Mouse (Mus musculus) liver, embryonic 14.5 days (tissue): Measurements from ENCODE around the gene Lmln. TPM values are rescaled to one million over a fixed set of nuclear protein-coding genes. Genes with fewer than 3 reads are reported as not detected.

ENCODE experiments used
- ATAC-seq: fragments of 200-750 bp; cut with Nextera tagmentation; 2 replicates; pipeline ENCODE4 v1.8.0; 2017; ENCODE audit warnings: moderate number of reproducible peaks, mild to moderate bottlenecking, moderate library complexity; ENCODE audit not compliant: insufficient read depth
- DNase-seq, 3 experiments: peaks; one replicate each; pipeline ENCODE4 v3.0.0-alpha.2; 2012 to 2013; ENCODE audit warnings: low read depth in 3 of 3, low spot score in 3 of 3
- H3K27ac ChIP-seq: fragments of 300-500 bp; sonication (generic); 2 replicates; pipeline ENCODE4 v1.5.1; 2014; ENCODE audit warnings: moderate library complexity, mild to moderate bottlenecking, control low read depth, inconsistent platforms
- H3K27me3 ChIP-seq: fragments of 300-500 bp; sonication (generic); 2 replicates; pipeline ENCODE4 v1.6.1; 2014; ENCODE audit warnings: mild to moderate bottlenecking, low read length, moderate library complexity; ENCODE audit not compliant: control insufficient read depth, insufficient read depth
- H3K36me3 ChIP-seq: fragments of 300-500 bp; sonication (generic); replicated peaks from 2 replicates; pipeline ENCODE4 v1.6.1; 2014; ENCODE audit warnings: low read depth; ENCODE audit not compliant: control insufficient read depth, insufficient read depth
- H3K4me1 ChIP-seq, 2 experiments: fragments of 200-500 bp in 1 of 2; fragments of 300-500 bp in 1 of 2; sonication (generic) in 1 of 2; replicated peaks; 2 replicates each; pipeline ENCODE4 v1.6.1; 2012 to 2014; ENCODE audit warnings: antibody characterized with exemption in 1 of 2, inconsistent platforms in 1 of 2, low read length in 1 of 2; ENCODE audit not compliant: control insufficient read depth in 2 of 2, insufficient read depth in 2 of 2
- H3K4me2 ChIP-seq: fragments of 300-500 bp; sonication (generic); 2 replicates; pipeline ENCODE4 v1.6.1; 2014; ENCODE audit warnings: low read depth, mild to moderate bottlenecking, control low read depth, moderate library complexity
- H3K4me3 ChIP-seq, 2 experiments: fragments of 200-500 bp in 1 of 2; fragments of 300-500 bp in 1 of 2; sonication (generic) in 1 of 2; 2 replicates each; pipeline ENCODE4 v1.5.1; 2012 to 2014; ENCODE audit warnings: low read depth in 2 of 2, low read length in 2 of 2, mild to moderate bottlenecking in 2 of 2, control low read depth in 1 of 2, inconsistent platforms in 1 of 2, moderate library complexity in 1 of 2; ENCODE audit not compliant: insufficient read depth in 1 of 2
- H3K9ac ChIP-seq: fragments of 300-500 bp; sonication (generic); replicated peaks from 2 replicates; pipeline ENCODE4 v1.6.1; 2014; ENCODE audit warnings: mild to moderate bottlenecking, control low read depth, moderate library complexity
- H3K9me3 ChIP-seq: fragments of 300-500 bp; sonication (generic); 2 replicates; pipeline ENCODE4 v1.6.1; 2016; ENCODE audit warnings: low read length, mixed read lengths; ENCODE audit not compliant: control insufficient read depth
- CTCF ChIP-seq: IDR thresholded peaks from 2 replicates; pipeline ENCODE4 v1.5.1; 2016; ENCODE audit warnings: antibody characterized with exemption, low read depth, control low read depth
- EP300 ChIP-seq: IDR thresholded peaks from 2 replicates; pipeline ENCODE4 v1.6.1; 2016; ENCODE audit warnings: antibody characterized with exemption, low read depth
- WGBS: fragments of 180-500 bp; shearing (Covaris S2); extraction: QIAGEN DNeasy Blood & Tissue Kit; methylation state at CpG from one replicate; pipeline ENCODE4 v1.1.7; 2014; ENCODE audit not compliant: insufficient replicate concordance; 5-methylcytosine and 5-hydroxymethylcytosine counted together
- polyA plus RNA-seq, 2 experiments: library from polyadenylated mRNA; depleted of rRNA in 1 of 2; stranded (reverse) in 1 of 2; unstranded in 1 of 2; fragments of >200 nt; fragmentation: Nextera tagmentation in 1 of 2; extraction: Ambion mirVana in 1 of 2; gene quantifications; 2 replicates each; pipeline versions ENCODE4 v1.2.1 to v1.2.3; 2012 to 2014

Gene Lmln
- polyA plus RNA-seq, 2 experiments: 0.32 to 0.75 TPM

GRCm38 (mm10) chr16:33082951-33083350 lies 20.6 kb downstream of the Lmln start:
- 70% methylated on average over 6 of the region's 6 CpGs for WGBS
- H3K27ac ChIP-seq: no peak overlapping the region

GRCm38 (mm10) chr16:33083996-33084395 lies 21.7 kb downstream of the Lmln start:
- Histone ChIP-seq H3K9ac (no peak overlapping the region), H3K27me3 (no peaks in the 10 kb centered on the region), H3K27ac (no peak overlapping the region), H3K4me1 (no peaks in the 10 kb centered on the region), H3K4me2 (no peak overlapping the region), H3K4me3 (no peak overlapping the region), H3K9me3 (no peaks in the 10 kb centered on the region), H3K36me3 (no peaks in the 10 kb centered on the region)
- no peak for ATAC-seq
- WGBS: 72% methylated on average over 2 of the region's 2 CpGs
- TF ChIP-seq EP300 (no peak), CTCF (no peak)
- no peak for DNase-seq

More at GRCm38 (mm10) chr16:33082951-33083350, 20.6 kb downstream of the Lmln start:
- ATAC-seq (no peak), DNase-seq (no peak)
- H3K4me1 ChIP-seq: no peaks in the 10 kb centered on the region
- H3K36me3 ChIP-seq: no peaks in the 10 kb centered on the region
- no peak overlapping the region for H3K4me3 ChIP-seq
- H3K9ac ChIP-seq: no peak overlapping the region
- H3K9me3 ChIP-seq: no peaks in the 10 kb centered on the region
- no peak for TF ChIP-seq EP300
- no peak for TF ChIP-seq CTCF
- no peak overlapping the region for H3K4me2 ChIP-seq
- no peaks in the 10 kb centered on the region for H3K27me3 ChIP-seq

GRCm38 (mm10) chr16:33085666-33086065 lies 23.3 kb downstream of the Lmln start:
- H3K4me2 ChIP-seq: no peak overlapping the region
- TF ChIP-seq CTCF (no peak), EP300 (no peak)
- H3K9me3 ChIP-seq: no peaks in the 10 kb centered on the region
- no peak for ATAC-seq
- no peaks in the 10 kb centered on the region for H3K27me3 ChIP-seq
- 62% methylated on average over 8 of the region's 8 CpGs for WGBS
- no peaks in the 10 kb centered on the region for H3K36me3 ChIP-seq
- DNase-seq: no peak
- no peak overlapping the region for H3K4me3 ChIP-seq
- H3K9ac ChIP-seq: no peak overlapping the region
- H3K4me1 ChIP-seq: no peaks in the 10 kb centered on the region
- no peak overlapping the region for H3K27ac ChIP-seq

DNA sequence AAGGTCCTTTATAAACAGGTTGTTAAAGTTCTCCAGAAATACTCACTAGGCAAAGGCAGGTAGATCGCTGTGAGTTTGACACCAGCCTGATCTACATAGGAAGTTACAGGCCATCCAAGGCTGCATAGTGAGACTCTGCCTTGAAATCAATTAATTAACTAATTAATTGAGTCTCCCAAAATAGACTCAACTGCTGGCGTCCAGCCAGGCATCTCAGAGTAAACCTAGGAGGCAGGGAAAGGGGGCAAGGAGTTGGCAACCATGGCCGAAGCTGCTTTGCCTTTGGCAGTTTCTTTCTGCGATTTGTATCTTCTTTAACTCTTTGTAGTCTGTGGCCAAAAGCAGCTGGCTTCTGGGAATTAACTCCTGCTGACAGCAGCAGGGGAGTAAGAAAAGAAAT lies 51.4 kb downstream of the Lmln start:
- 52% methylated on average over 4 of the region's 4 CpGs for WGBS
- no peaks in the 10 kb centered on the region for H3K9me3 ChIP-seq
- no peak overlapping the region for H3K4me2 ChIP-seq
- H3K27me3 ChIP-seq: no peaks in the 10 kb centered on the region
- H3K27ac ChIP-seq: no peak overlapping the region
- TF ChIP-seq CTCF (no peak), EP300 (no peak)
- ATAC-seq (no peak), DNase-seq (no peak)
- H3K4me3 ChIP-seq: no peak overlapping the region
- no peaks in the 10 kb centered on the region for H3K4me1 ChIP-seq
- H3K36me3 ChIP-seq: no peaks in the 10 kb centered on the region
- no peak overlapping the region for H3K9ac ChIP-seq

GRCm38 (mm10) chr16:33123373-33123772 lies 61.1 kb downstream of the Lmln start:
- DNase-seq: no peak
- 62% methylated on average over 8 of the region's 8 CpGs for WGBS
- ATAC-seq: no peak
- Histone ChIP-seq H3K27ac (no peak overlapping the region), H3K4me1 (peaks cover 0 to 6% of the 10 kb centered on the region in 2 experiments; a peak in 2 of 4 replicates), H3K36me3 (no peaks in the 10 kb centered on the region), H3K4me3 (no peak overlapping the region), H3K4me2 (peak overlapping the region; percentile 20; the same call in 1 of the 2 replicates), H3K9me3 (no peaks in the 10 kb centered on the region), H3K9ac (no peak overlapping the region), H3K27me3 (no peaks in the 10 kb centered on the region)
- TF ChIP-seq CTCF: no peak
- TF ChIP-seq EP300: no peak
